Mouse (Mus musculus) ES-E14 (cell line): ENCODE data around the gene Rbm34. TPM values are rescaled to one million over a fixed set of nuclear protein-coding genes. Genes with fewer than 3 reads are reported as not detected.

ENCODE experiments used
- DNase-seq: peaks from one replicate; pipeline ENCODE4 v3.0.0-alpha.2; 2013; ENCODE audit warnings: low read depth, low spot score
- H3K27ac ChIP-seq: 2 replicates; pipeline ENCODE4 v1.5.1; 2012; ENCODE audit warnings: low read depth, mild to moderate bottlenecking, low read length, moderate library complexity, mixed read lengths; ENCODE audit not compliant: poor library complexity, insufficient read depth, severe bottlenecking
- H3K36me3 ChIP-seq: 2 replicates; pipeline ENCODE4 v1.6.1; 2012; ENCODE audit warnings: mild to moderate bottlenecking, low read length, moderate library complexity, mixed read lengths; ENCODE audit not compliant: control insufficient read depth, poor library complexity, insufficient read depth, severe bottlenecking
- H3K4me1 ChIP-seq, 2 experiments: fragments of 150-350 bp in 1 of 2; sonication (generic) in 1 of 2; 2 replicates each; pipeline ENCODE4 v1.6.1; 2012; ENCODE audit warnings: low read length in 2 of 2, mild to moderate bottlenecking in 1 of 2, mixed read lengths in 1 of 2; ENCODE audit not compliant: control insufficient read depth in 2 of 2, insufficient read depth in 2 of 2, poor library complexity in 1 of 2
- H3K4me3 ChIP-seq, 2 experiments: fragments of 150-350 bp in 1 of 2; sonication (generic) in 1 of 2; 2 replicates each; pipeline ENCODE4 v1.5.1; 2012; ENCODE audit warnings: low read length in 2 of 2, low read depth in 1 of 2, mild to moderate bottlenecking in 1 of 2, mixed read lengths in 1 of 2; ENCODE audit not compliant: insufficient read depth in 1 of 2, poor library complexity in 1 of 2, severe bottlenecking in 1 of 2
- H3K9ac ChIP-seq: 2 replicates; pipeline ENCODE4 v1.6.1; 2012; ENCODE audit warnings: low read depth, mild to moderate bottlenecking, low read length, mixed read lengths; ENCODE audit not compliant: poor library complexity, insufficient read depth, severe bottlenecking
- H3K9me3 ChIP-seq: fragments of 150-350 bp; sonication (generic); 2 replicates; pipeline ENCODE4 v1.6.1; 2012; ENCODE audit warnings: low read depth, mild to moderate bottlenecking, low read length; ENCODE audit not compliant: control insufficient read depth, insufficient read depth
- CHD2 ChIP-seq: IDR thresholded peaks from 2 replicates; pipeline ENCODE4 v1.6.1; 2014; ENCODE audit warnings: mild to moderate bottlenecking, low read depth, low read length, inconsistent platforms
- HCFC1 ChIP-seq: IDR thresholded peaks from 2 replicates; pipeline ENCODE4 v1.6.1; 2012; ENCODE audit warnings: low read length, inconsistent platforms, borderline replicate concordance; ENCODE audit not compliant: insufficient read depth
- MAFK ChIP-seq: IDR thresholded peaks from 2 replicates; pipeline ENCODE4 v1.6.1; 2014; ENCODE audit warnings: mild to moderate bottlenecking, low read depth, low read length, inconsistent platforms; ENCODE audit not compliant: insufficient read depth
- ZC3H11A ChIP-seq: IDR thresholded peaks from 2 replicates; pipeline ENCODE4 v1.6.1; 2012; ENCODE audit warnings: low read depth, mild to moderate bottlenecking, inconsistent platforms, low read length, borderline replicate concordance
- ZNF384 ChIP-seq: IDR thresholded peaks from 2 replicates; pipeline ENCODE4 v1.6.1; 2012; ENCODE audit warnings: low read depth, low read length, inconsistent platforms
- in situ Hi-C, 2 experiments: fragments of 600-800 bp; cut with MboI; formaldehyde crosslinking; loops; one replicate each; pipeline ENCODE4 v1.15.1; 2025; ENCODE audit warnings: low sequenced_read_pairs in 2 of 2, inconsistent platforms in 1 of 2; ENCODE audit not compliant: unreplicated experiment in 2 of 2
- total RNA-seq: library from RNA; depleted of rRNA; stranded (reverse); fragments of 300-350 nt; gene quantifications from 2 replicates; pipeline ENCODE4 v1.2.3, GENCODE M21; 2012

Gene Rbm34
- total RNA-seq, 1 experiment, result 32.5 TPM

DNA sequence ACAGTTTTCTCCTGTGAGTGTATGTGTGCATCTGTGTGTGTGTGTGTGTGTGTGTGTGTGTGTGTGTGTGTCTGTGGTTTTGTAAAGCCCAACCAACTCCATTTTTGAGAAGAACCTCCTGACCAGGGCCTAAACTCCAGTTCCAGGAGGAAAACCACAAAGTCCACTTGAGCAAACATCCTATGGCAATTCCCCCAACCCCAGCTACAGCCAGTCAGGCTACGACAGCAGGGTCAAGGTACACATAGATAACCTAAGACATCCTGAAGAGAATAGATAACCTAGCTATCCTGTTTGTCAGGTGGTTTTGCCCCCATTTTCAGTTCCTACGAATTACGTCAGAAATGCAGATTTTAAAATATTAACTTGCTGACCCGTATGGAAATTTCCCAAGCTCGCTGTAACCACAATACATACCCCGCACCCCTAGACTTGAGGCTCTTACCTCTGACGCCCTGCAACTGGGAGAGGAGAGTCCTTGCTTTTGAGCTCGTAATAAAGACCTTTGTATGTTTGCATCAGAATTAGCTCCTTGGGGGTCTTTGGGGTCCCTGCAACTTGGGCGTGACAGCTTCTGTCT, 2.9 kb upstream of the Rbm34 start:
- no peak overlapping the region for H3K9ac ChIP-seq
- peaks cover 0 to 19% of the 10 kb centered on the region in 2 experiments; a peak in 2 of 4 replicates for H3K4me1 ChIP-seq
- no peak overlapping the region for H3K4me3 ChIP-seq
- H3K9me3 ChIP-seq, result no peaks in the 10 kb centered on the region
- in situ Hi-C loops, result no loop called here
- no peak overlapping the region for H3K27ac ChIP-seq
- no peak for DNase-seq
- H3K36me3 ChIP-seq, result peaks cover 5% of the 10 kb centered on the region; the same call in 1 of the 2 replicates
- no peak for TF ChIP-seq MAFK
- no peak for TF ChIP-seq ZNF384
- no peak for TF ChIP-seq CHD2
- TF ChIP-seq ZC3H11A, result no peak
- TF ChIP-seq HCFC1, result no peak

- Histone ChIP-seq H3K4me3 (no peak overlapping the region), H3K36me3 (peaks cover 7% of the 10 kb centered on the region; the same call in 1 of the 2 replicates), H3K4me1 (peaks cover 0 to 20% of the 10 kb centered on the region in 2 experiments; a peak in 2 of 4 replicates), H3K9me3 (no peaks in the 10 kb centered on the region), H3K9ac (peak overlapping the region; percentile 69; the same call in 1 of the 2 replicates), H3K27ac (peak overlapping the region; percentile 78; the same call in 1 of the 2 replicates)
- TF ChIP-seq MAFK, result no peak
- TF ChIP-seq CHD2, result no peak
- TF ChIP-seq HCFC1, result no peak
- no peak for TF ChIP-seq ZNF384
- no peak for TF ChIP-seq ZC3H11A
- DNase-seq, result no peak
- in situ Hi-C loops, result no loop called here
Observed at GRCm38 (mm10) chr8:126972649-126973048, 1.8 kb upstream of the Rbm34 start.

GRCm38 (mm10) chr8:126972102-126972501, 1.2 kb upstream of the Rbm34 start:
- TF ChIP-seq ZNF384 (no peak), CHD2 (no peak), ZC3H11A (no peak), HCFC1 (no peak), MAFK (no peak)
- peak overlapping the region; percentile 69; the same call in 1 of the 2 replicates for H3K9ac ChIP-seq
- no peak for DNase-seq
- peak overlapping the region; percentile 78 for H3K27ac ChIP-seq
- peaks cover 0 to 22% of the 10 kb centered on the region in 2 experiments; a peak in 2 of 4 replicates for H3K4me1 ChIP-seq
- H3K9me3 ChIP-seq, result no peaks in the 10 kb centered on the region
- no peak overlapping the region for H3K4me3 ChIP-seq
- in situ Hi-C loops, result no loop called here
- H3K36me3 ChIP-seq, result peaks cover 9% of the 10 kb centered on the region; the same call in 1 of the 2 replicates

- H3K27ac ChIP-seq, result peak overlapping the region; percentile 76
- peak overlapping the region; percentile 91 to 99 for H3K4me3 ChIP-seq
- TF ChIP-seq CHD2 (no peak), ZNF384 (no peak), HCFC1 (no peak), MAFK (no peak), ZC3H11A (no peak)
- in situ Hi-C loops, result no loop called here
- H3K9ac ChIP-seq, result peak overlapping the region; percentile 87
- DNase-seq, result no peak
- no peaks in the 10 kb centered on the region for H3K9me3 ChIP-seq
- peaks cover 0 to 23% of the 10 kb centered on the region in 2 experiments; a peak in 2 of 4 replicates for H3K4me1 ChIP-seq
- peaks cover 12% of the 10 kb centered on the region; the same call in 1 of the 2 replicates for H3K36me3 ChIP-seq
Observed at GRCm38 (mm10) chr8:126971314-126971664, 418 bp upstream of the Rbm34 start.
